Mouse (Mus musculus): ENCODE results near the gene Trp73. TPM values are rescaled to one million over a fixed set of nuclear protein-coding genes. Genes with fewer than 3 reads are reported as not detected.

Gene Trp73
- total RNA-seq, 2 experiments from 2014 or later: 0.05 to 0.07 TPM

GRCm38 (mm10) chr4:154055482-154055881 is 84.5 kb downstream of the Trp73 start:
- intact Hi-C loops (cut with DNase I): no loop called here
- peak in 1 of 2 experiments; percentile 19 for DNase-seq

GRCm38 (mm10) chr4:154053065-154053464 is 86.9 kb downstream of the Trp73 start:
- intact Hi-C loops (cut with DNase I): no loop called here
- no peak for DNase-seq

GRCm38 (mm10) chr4:154051401-154051800 is 88.6 kb downstream of the Trp73 start:
- no peak for DNase-seq
- intact Hi-C loops (cut with DNase I): no loop called here

- intact Hi-C loops (cut with DNase I): no loop called here
- no peak for DNase-seq
Observed at GRCm38 (mm10) chr4:154045837-154046236, 94.2 kb downstream of the Trp73 start.

- intact Hi-C loops (cut with DNase I): no loop called here
- no peak for DNase-seq
Observed at GRCm38 (mm10) chr4:154042577-154042976, 97.4 kb downstream of the Trp73 start, which contains the start of gene Ccdc27. Ccdc27 (minus strand) TSS chr4:154042677.

GRCm38 (mm10) chr4:154037123-154037522 is 102.9 kb downstream of the Trp73 start:
- no peak for DNase-seq
- intact Hi-C loops (cut with DNase I): no loop called here

GRCm38 (mm10) chr4:154028646-154029045 is 111.4 kb downstream of the Trp73 start:
- DNase-seq: no peak
- intact Hi-C loops (cut with DNase I): no loop called here

- intact Hi-C loops (cut with DNase I): no loop called here
- DNase-seq: no peak
Observed at GRCm38 (mm10) chr4:154028066-154028465, 111.9 kb downstream of the Trp73 start.

- no peak for DNase-seq
- intact Hi-C loops (cut with DNase I): no loop called here
Observed at GRCm38 (mm10) chr4:154026441-154026761, 113.6 kb downstream of the Trp73 start.

- peak; percentile 72 to 76 for DNase-seq
- intact Hi-C loops (cut with DNase I): no loop called here
Observed at GRCm38 (mm10) chr4:154025641-154026440, 114.2 kb downstream of the Trp73 start, which contains the start of gene Smim1. Smim1 (minus strand) TSS chr4:154026230.

GRCm38 (mm10) chr4:154024729-154025521 is 115.1 kb downstream of the Trp73 start:
- DNase-seq: no peak
- intact Hi-C loops (cut with DNase I): no loop called here

GRCm38 (mm10) chr4:154023754-154024601 is 116.0 kb downstream of the Trp73 start:
- no peak for DNase-seq
- intact Hi-C loops (cut with DNase I): no loop called here

- no peak for DNase-seq
- intact Hi-C loops (cut with DNase I): no loop called here
Observed at GRCm38 (mm10) chr4:154022844-154023243, 117.2 kb downstream of the Trp73 start.

- intact Hi-C loops (cut with DNase I): no loop called here
- DNase-seq: peak; percentile 45 to 48
Observed at GRCm38 (mm10) chr4:154022407-154022806, 117.6 kb downstream of the Trp73 start.

- intact Hi-C loops (cut with DNase I): no loop called here
- no peak for DNase-seq
Observed at GRCm38 (mm10) chr4:154021432-154021831, 118.6 kb downstream of the Trp73 start.

- intact Hi-C loops (cut with DNase I): no loop called here
- peak; percentile 39 to 55 for DNase-seq
Observed at GRCm38 (mm10) chr4:154019571-154019970, 120.4 kb downstream of the Trp73 start.

GRCm38 (mm10) chr4:154015476-154015875 is 124.5 kb downstream of the Trp73 start:
- no peak for DNase-seq
- intact Hi-C loops (cut with DNase I): no loop called here

- intact Hi-C loops (cut with DNase I): no loop called here
- peak in 1 of 2 experiments; percentile 21 for DNase-seq
Observed at GRCm38 (mm10) chr4:154012132-154012882, 127.7 kb downstream of the Trp73 start.

GRCm38 (mm10) chr4:154011646-154012089 is 128.3 kb downstream of the Trp73 start, which contains the start of gene Lrrc47:
Lrrc47 (plus strand) TSS chr4:154011731.
- intact Hi-C loops (cut with DNase I): loop anchor here (2.0 kb wide), 1 partner anchor 37 kb away; the partner anchor contains the start of genes Cep104 and Dffb
- peak; percentile 84 to 86 for DNase-seq

Data from heart, postnatal 14 days (tissue).